Mouse (Mus musculus) liver, adult 10 weeks (tissue): ENCODE measurements around the gene Aars2. TPM values are rescaled to one million over a fixed set of nuclear protein-coding genes. Genes with fewer than 3 reads are reported as not detected.

Experiments
- polyA plus RNA-seq: library from polyadenylated mRNA; stranded (reverse); fragments of 350-450 nt; fragmentation: Illumina TruSeq; extraction: RNeasy Lipid Tissue Mini Kit (QIAGEN cat#74804); gene quantifications from one replicate; pipeline ENCODE4 v1.2.3, GENCODE M21; 2014; ENCODE audit warnings: low read depth, low replicate concordance

The Aars2 gene
- 0.34 TPM for polyA plus RNA-seq

DNA sequence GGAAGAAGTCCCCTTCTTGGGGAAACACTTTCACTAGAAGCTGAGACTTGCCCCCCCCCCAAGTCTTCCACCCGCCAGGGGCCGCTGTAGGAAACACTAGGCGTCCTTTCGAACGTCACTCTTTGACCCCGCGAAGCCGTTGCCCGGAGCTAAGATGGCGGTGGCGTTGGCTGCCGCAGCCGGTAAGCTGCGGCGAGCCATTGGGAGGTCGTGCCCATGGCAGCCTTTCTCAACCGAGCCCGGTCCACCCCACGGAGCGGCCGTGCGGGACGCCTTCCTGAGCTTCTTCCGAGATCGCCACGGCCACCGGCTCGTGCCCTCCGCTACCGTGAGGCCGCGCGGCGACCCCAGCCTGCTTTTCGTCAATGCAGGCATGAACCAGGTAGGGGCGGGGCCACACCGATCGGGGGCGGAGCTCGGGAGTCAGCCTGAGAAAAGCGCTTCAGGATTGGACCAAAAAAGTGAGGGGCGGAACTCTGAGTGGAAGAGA is at the start of gene Aars2:
TSS of gene Aars2 (plus strand) at position 142 of the 490 bp plus-strand sequence.

DNA sequence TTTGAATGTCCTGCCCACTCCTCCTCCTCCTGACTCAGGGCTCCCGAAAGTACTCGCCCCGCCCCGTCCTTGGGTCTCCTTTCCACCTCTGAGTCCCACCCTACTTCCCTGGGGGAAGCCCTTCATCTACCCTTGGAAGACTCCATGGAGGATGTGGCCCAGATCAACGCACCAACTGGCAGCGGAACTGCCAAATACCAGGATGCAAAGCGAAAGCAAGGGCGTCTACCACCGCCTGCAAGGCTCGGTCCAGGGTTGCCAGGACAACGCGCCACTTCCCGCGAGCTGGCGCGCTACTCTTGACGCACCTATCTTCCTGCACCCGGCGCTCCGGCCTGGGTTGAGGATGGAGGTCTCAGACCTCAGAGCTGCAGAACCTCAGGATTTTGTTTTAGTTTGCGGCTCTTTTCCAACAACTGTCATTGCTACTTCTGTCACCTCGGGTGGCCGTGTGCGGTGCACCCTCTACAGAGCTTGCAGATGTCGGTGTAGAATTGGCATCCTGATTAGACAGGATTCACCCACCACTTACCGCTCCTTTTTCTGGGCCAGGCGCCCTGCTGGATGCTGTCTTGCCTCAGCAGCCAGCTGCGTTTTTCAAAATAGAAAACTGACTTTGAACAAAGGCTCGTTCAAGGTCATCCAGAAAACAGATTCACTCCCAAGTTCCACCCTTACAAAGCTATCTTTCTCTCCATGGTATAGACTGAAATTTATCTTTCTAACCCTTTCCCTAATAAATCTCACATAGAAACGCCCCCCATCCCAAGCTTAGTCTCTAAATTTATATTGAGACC is 31.8 kb upstream of the Aars2 start, which contains the start of gene Spats1:
TSS of gene Spats1 (minus strand) at position 747 of the 797 bp plus-strand sequence.

DNA sequence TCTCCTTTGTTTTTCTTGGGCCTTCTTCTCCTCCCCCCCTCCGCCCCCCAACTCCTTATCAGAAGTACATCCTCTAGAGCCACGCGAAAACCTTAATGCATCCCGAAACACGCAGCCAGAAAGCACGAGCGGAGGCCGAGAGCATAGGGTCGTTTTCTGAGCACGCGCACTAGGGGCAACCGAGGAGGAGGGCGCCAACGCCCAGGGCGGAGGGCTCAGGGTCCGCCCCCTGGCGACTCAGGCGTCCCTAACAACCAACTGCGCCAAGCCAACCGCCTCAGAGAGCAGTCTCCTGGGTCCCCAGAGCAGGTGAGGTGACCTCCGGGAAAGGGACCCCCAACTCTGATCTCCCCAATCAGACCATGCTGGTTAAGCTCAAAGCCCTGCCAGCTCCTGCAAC is 16.6 kb downstream of the Aars2 start, which contains the start of gene Tcte1:
TSS of gene Tcte1 (plus strand) at position 172 of the 400 bp plus-strand sequence.

DNA sequence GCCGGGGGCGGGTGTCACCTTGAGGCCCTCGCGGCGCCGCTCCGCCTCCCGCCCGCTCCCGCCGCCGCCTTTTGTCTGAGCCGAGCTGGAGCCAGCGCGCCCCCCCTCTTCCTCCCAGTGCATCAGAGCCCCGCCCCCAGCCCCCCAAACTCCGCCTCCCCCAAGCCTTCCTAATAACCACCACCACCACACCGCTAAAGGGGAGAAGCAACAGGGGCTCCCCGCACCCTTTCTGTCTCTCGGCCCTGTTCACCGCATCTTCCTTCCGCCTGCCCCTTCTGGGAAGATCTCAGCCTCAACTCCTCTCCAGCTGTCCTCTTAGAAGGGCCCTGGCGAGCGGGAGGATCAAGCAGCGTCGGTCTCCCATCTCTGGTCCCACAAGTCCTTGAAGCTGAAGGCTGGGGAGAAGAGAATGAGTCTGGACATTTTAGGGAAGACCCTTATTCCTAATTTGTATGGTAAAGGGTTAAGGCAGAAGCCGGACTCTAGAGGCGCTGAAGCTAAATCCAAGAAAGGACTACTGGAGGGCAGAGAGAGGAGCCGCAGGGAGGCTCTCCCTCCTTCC is 43.1 kb downstream of the Aars2 start, which contains the start of gene Tmem151b:
TSS of gene Tmem151b (minus strand) at position 61 of the 565 bp plus-strand sequence.

DNA sequence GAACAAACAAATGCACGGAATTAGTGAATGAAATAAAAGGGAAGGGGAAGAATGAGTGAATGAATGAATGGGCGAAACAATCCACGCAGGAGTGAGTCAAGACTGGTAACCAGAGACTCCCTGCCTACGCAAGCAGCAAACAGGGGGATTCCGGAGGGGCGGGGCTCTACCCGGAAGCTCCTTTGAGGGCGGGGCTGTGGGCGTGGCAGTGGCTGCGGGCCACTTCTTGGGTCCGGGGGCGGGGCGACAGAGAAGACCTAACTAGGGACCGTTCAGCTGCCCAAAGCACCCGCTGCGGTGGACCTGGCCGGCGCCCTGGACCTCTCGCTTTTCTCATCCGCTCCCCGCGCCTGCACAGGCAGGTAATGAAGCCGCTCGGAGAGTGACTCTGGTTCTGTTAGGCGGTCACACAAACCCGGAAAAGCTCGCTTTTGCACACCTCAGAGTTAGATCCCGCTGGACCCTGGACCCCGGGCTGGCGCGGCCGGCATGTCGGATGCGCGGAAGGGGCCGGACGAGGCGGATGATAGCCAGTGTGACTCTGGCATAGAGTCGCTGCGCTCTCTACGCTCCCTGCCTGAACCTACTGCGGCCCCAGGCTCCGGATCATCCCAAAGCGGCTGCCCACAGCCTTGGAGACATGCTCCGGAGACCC is 48.9 kb downstream of the Aars2 start, which contains the start of gene Nfkbie:
TSS of gene Nfkbie (plus strand) at position 252 of the 655 bp plus-strand sequence.

DNA sequence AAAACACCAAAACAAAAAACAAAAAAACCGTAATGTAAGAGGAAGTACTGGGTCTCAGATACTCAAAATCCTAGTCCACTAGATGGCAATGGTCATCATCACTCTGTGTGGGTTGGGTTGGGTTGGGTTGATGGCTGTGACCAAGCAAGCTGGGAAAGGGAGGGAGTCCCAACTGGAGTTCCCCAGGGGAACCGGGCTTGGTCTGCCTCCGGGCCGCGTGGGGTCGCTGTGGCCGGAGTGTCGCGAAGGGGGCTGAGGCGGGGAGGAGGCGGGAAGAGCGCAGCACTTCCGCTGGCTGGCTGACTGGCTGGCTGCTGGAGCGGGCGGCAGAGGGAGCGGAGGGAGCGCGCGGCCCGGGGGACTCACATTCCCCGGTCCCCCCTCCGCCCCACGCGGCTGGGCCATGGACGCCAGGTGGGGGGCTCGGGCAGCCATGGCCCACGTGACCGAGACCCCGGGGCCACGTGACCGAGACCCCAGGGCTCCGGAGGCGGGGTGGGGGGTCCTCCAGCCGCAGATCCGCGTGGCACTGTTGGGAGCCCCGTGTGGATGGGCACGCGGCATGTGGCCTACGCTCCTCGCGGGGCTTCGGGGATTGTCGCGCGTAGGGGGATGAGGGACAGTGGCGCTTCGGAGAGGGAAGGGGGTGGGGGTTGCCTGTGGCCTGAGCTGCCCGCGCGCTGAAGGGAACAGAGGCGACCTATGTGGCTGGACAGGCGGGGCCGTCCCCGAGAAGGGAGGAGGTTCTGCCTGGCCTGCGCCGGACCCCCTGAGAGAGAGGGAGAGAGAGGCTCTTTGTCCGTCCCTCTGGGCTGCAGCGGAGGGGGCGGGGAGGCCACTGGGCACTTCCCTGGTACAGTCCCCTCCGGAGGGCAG is 57.3 kb downstream of the Aars2 start, which contains the start of gene Slc35b2:
TSS of gene Slc35b2 (plus strand) at position 220 of the 876 bp plus-strand sequence.

Other genes starting within 250 kb of the Aars2 start
- 21.5 TPM for gene Cdc5l, start 73.1 kb upstream of the Aars2 start, polyA plus RNA-seq
- gene Spats1, start 31.4 kb upstream of the Aars2 start, polyA plus RNA-seq: not detected
- gene Tcte1, start 16.6 kb downstream of the Aars2 start, polyA plus RNA-seq: not detected
- gene Tmem151b, start 42.8 kb downstream of the Aars2 start, polyA plus RNA-seq: not detected
- 0.85 TPM for gene Nfkbie, start 48.9 kb downstream of the Aars2 start, polyA plus RNA-seq
- gene Slc35b2, start 57.0 kb downstream of the Aars2 start, polyA plus RNA-seq: 5.3 TPM
- 709 TPM for gene Hsp90ab1, start 66.4 kb downstream of the Aars2 start, polyA plus RNA-seq
- 49.5 TPM for gene Slc29a1, start 92.8 kb downstream of the Aars2 start, polyA plus RNA-seq
- gene Mymx, start 95.3 kb downstream of the Aars2 start, polyA plus RNA-seq: not detected
- 0.90 TPM for gene Capn11, start 152.5 kb downstream of the Aars2 start, polyA plus RNA-seq
- 4.9 TPM for gene Mrpl14, start 179.5 kb downstream of the Aars2 start, polyA plus RNA-seq
- 12.6 TPM for gene Tmem63b, start 180.1 kb downstream of the Aars2 start, polyA plus RNA-seq
- gene 1600014C23Rik, start 227.0 kb downstream of the Aars2 start, polyA plus RNA-seq: not detected